In genomic region chr11:77607538-77608455, GRCm38 (mm10) we compare ENCODE assay signal across 8 mouse cellular contexts. TPM values are rescaled to one million over a fixed set of nuclear protein-coding genes. Genes with fewer than 3 reads are reported as not detected.
DNase-seq lines count a peak whose midpoint lies in the region; ATAC-seq lines count a peak whose summit lies in the region.

Gene Taok1 (minus strand): TSS chr11:77607815.

- ATAC-seq in megakaryocyte progenitor cell, adult 5-6 weeks (replicated peaks; ENCODE audit: poor library complexity), result peak; percentile 98

- peak; percentile 97 for DNase-seq in adipocyte (ENCODE audit: low spot score)
- peak; percentile 98 for DNase-seq in embryo, embryonic 10 days (ENCODE audit: low spot score)
- DNase-seq in gastrocnemius, postnatal 10 days, result peak; percentile 95
- DNase-seq in induced T-regulatory cell, adult 2 months (ENCODE audit: low read depth), result peak; percentile 98
- peak; percentile 78 to 94 for DNase-seq in left cerebral cortex, adult 9 months (ENCODE audit: low spot score in 2 of 2)
- DNase-seq in right cerebral cortex, postnatal 14 days, result peak; percentile 95
- DNase-seq in urinary bladder, postnatal 36 days (ENCODE audit: low spot score in 2 of 2), result peak; percentile 87 to 95

RNA-seq across cellular contexts. Expression of gene Taok1, which starts in this region (rescaled TPM):
- 10 to 100 TPM; 39.7 to 43.7 TPM for total RNA-seq in gastrocnemius, postnatal 10 days (2021)
- 30.5 and 31.8 TPM in 2 replicates for total RNA-seq in megakaryocyte progenitor cell, adult 5-6 weeks (2015)
- total RNA-seq in megakaryocyte progenitor cell, adult 5-6 weeks (2017), result 30.3 and 37.8 TPM in 2 replicates

Comparison
In these comparisons a context has a peak if more than half of its experiments do, and no peak if none do; other contexts are left out.
1. Peak in every context shown above with its lines: DNase-seq and ATAC-seq.